Mouse (Mus musculus) kidney, postnatal 10 days (tissue): ENCODE results near the gene Vps9d1.
A peak's percentile ranks its signal among the peaks of the same experiment; 100 is the strongest.
"Not testable (repeated sequence)": the region's sequence is repeated elsewhere in the genome, so short reads cannot be mapped to it uniquely, and the experiment has no call there.

Experiments
- DNase-seq: peaks from one replicate; pipeline ENCODE4 v3.0.0; 2021; ENCODE audit warnings: mixed read lengths

The Vps9d1 gene

GRCm38 (mm10) chr8:123254099-123254885 is at the start of gene Vps9d1, which contains the start of gene Zfp276:
Gene Vps9d1 (minus strand): TSS chr8:123254348.
Gene Zfp276 (plus strand): TSS chr8:123254195.
- peak; percentile 93 for DNase-seq

GRCm38 (mm10) chr8:123298301-123298700 is 44.2 kb upstream of the Vps9d1 start:
- DNase-seq = no peak

- no peak for DNase-seq
Measured at GRCm38 (mm10) chr8:123292785-123293184, 38.6 kb upstream of the Vps9d1 start.

GRCm38 (mm10) chr8:123292281-123292680 is 38.1 kb upstream of the Vps9d1 start:
- DNase-seq = no peak

GRCm38 (mm10) chr8:123291716-123292115 is 37.6 kb upstream of the Vps9d1 start:
- no peak for DNase-seq

GRCm38 (mm10) chr8:123290679-123291078 is 36.5 kb upstream of the Vps9d1 start:
- DNase-seq = no peak

GRCm38 (mm10) chr8:123290166-123290565 is 36.0 kb upstream of the Vps9d1 start:
- peak; percentile 68 for DNase-seq

GRCm38 (mm10) chr8:123287362-123287761 is 33.2 kb upstream of the Vps9d1 start:
- no peak for DNase-seq

GRCm38 (mm10) chr8:123284493-123284892 is 30.3 kb upstream of the Vps9d1 start:
- no peak for DNase-seq

GRCm38 (mm10) chr8:123283991-123284390 is 29.8 kb upstream of the Vps9d1 start:
- no peak for DNase-seq

GRCm38 (mm10) chr8:123282994-123283393 is 28.8 kb upstream of the Vps9d1 start:
- not testable (repeated sequence) for DNase-seq

GRCm38 (mm10) chr8:123280302-123281094 is 26.4 kb upstream of the Vps9d1 start:
- no peak for DNase-seq

GRCm38 (mm10) chr8:123279828-123280227 is 25.7 kb upstream of the Vps9d1 start:
- DNase-seq = no peak

GRCm38 (mm10) chr8:123278445-123278844 is 24.3 kb upstream of the Vps9d1 start:
- no peak for DNase-seq

- DNase-seq = no peak
Measured at GRCm38 (mm10) chr8:123275096-123275495, 20.9 kb upstream of the Vps9d1 start.

- DNase-seq = no peak
Measured at GRCm38 (mm10) chr8:123274447-123274846, 20.3 kb upstream of the Vps9d1 start.

GRCm38 (mm10) chr8:123271901-123272300 is 17.8 kb upstream of the Vps9d1 start:
- DNase-seq = peak; percentile 54

- no peak for DNase-seq
Measured at GRCm38 (mm10) chr8:123271147-123271546, 17.0 kb upstream of the Vps9d1 start.

GRCm38 (mm10) chr8:123267926-123268656 is 13.9 kb upstream of the Vps9d1 start:
- DNase-seq = no peak

GRCm38 (mm10) chr8:123257593-123257992 is 3.4 kb upstream of the Vps9d1 start:
- DNase-seq = not testable (repeated sequence)

- no peak for DNase-seq
Measured at GRCm38 (mm10) chr8:123257114-123257513, 3.0 kb upstream of the Vps9d1 start.

- DNase-seq = no peak
Measured at GRCm38 (mm10) chr8:123255170-123255569, 1.0 kb upstream of the Vps9d1 start.

GRCm38 (mm10) chr8:123253451-123254098 is 573 bp downstream of the Vps9d1 start:
- DNase-seq = no peak
